Mouse (Mus musculus) heart, postnatal 0 days (tissue): Measurements from ENCODE around the gene Glrx2. TPM values are rescaled to one million over a fixed set of nuclear protein-coding genes. Genes with fewer than 3 reads are reported as not detected.

ENCODE experiments used
- ATAC-seq: fragments of 200-750 bp; cut with Nextera tagmentation; 2 replicates; pipeline ENCODE4 v1.8.0; 2017; ENCODE audit warnings: low read depth, moderate number of reproducible peaks, moderate library complexity; ENCODE audit not compliant: insufficient read depth
- DNase-seq: peaks from one replicate; pipeline ENCODE4 v3.0.0-alpha.2; 2016; ENCODE audit warnings: low spot score
- H3K27ac ChIP-seq: fragments of 300-500 bp; sonication (generic); 2 replicates; pipeline ENCODE4 v1.5.1; 2014; ENCODE audit warnings: low read depth, mild to moderate bottlenecking
- H3K27me3 ChIP-seq: fragments of 300-500 bp; sonication (generic); 2 replicates; pipeline ENCODE4 v1.6.1; 2014; ENCODE audit warnings: low read length, mixed read lengths; ENCODE audit not compliant: control insufficient read depth, insufficient read depth
- H3K36me3 ChIP-seq: fragments of 300-500 bp; sonication (generic); replicated peaks from 2 replicates; pipeline ENCODE4 v1.6.1; 2014; ENCODE audit warnings: low read length, mixed read lengths; ENCODE audit not compliant: control insufficient read depth, insufficient read depth
- H3K4me1 ChIP-seq: fragments of 300-500 bp; sonication (generic); 2 replicates; pipeline ENCODE4 v1.6.1; 2014; ENCODE audit warnings: antibody characterized with exemption; ENCODE audit not compliant: control insufficient read depth, insufficient read depth
- H3K4me2 ChIP-seq: fragments of 300-500 bp; sonication (generic); 2 replicates; pipeline ENCODE4 v1.6.1; 2014; ENCODE audit warnings: low read depth, mild to moderate bottlenecking, low read length, moderate library complexity
- H3K4me3 ChIP-seq: fragments of 300-500 bp; sonication (generic); 2 replicates; pipeline ENCODE4 v1.5.1; 2014; ENCODE audit warnings: low read depth, low read length
- H3K9ac ChIP-seq: fragments of 300-500 bp; sonication (generic); replicated peaks from 2 replicates; pipeline ENCODE4 v1.6.1; 2014; ENCODE audit warnings: low read depth, low read length, mixed read lengths
- H3K9me3 ChIP-seq: fragments of 300-500 bp; sonication (generic); replicated peaks from 2 replicates; pipeline ENCODE4 v1.6.1; 2016; ENCODE audit warnings: low read length; ENCODE audit not compliant: control insufficient read depth
- CTCF ChIP-seq: IDR thresholded peaks from 2 replicates; pipeline ENCODE4 v1.5.1; 2016; ENCODE audit warnings: antibody characterized with exemption, control low read depth, low read depth
- EP300 ChIP-seq: IDR thresholded peaks from 2 replicates; pipeline ENCODE4 v1.6.1; 2016; ENCODE audit warnings: antibody characterized with exemption, low read depth
- WGBS: fragments of 180-500 bp; shearing (Covaris S2); extraction: QIAGEN DNeasy Blood & Tissue Kit; methylation state at CpG from one replicate; pipeline ENCODE4 v1.1.7; 2014; 5-methylcytosine and 5-hydroxymethylcytosine counted together
- polyA plus RNA-seq: library from polyadenylated mRNA; unstranded; fragments of >200 nt; fragmentation: Nextera tagmentation; extraction: Ambion mirVana; gene quantifications from 2 replicates; pipeline ENCODE4 v1.2.1, GENCODE M21; 2015
- total RNA-seq: library from RNA; depleted of rRNA; stranded (reverse); fragments of >200 nt; gene quantifications from 2 replicates; pipeline ENCODE4 v1.2.3, GENCODE M21; 2014; ENCODE audit warnings: low replicate concordance

The Glrx2 gene
- total and polyA plus RNA-seq, 2 experiments from 2014 or later, result 9.8 to 123 TPM

DNA sequence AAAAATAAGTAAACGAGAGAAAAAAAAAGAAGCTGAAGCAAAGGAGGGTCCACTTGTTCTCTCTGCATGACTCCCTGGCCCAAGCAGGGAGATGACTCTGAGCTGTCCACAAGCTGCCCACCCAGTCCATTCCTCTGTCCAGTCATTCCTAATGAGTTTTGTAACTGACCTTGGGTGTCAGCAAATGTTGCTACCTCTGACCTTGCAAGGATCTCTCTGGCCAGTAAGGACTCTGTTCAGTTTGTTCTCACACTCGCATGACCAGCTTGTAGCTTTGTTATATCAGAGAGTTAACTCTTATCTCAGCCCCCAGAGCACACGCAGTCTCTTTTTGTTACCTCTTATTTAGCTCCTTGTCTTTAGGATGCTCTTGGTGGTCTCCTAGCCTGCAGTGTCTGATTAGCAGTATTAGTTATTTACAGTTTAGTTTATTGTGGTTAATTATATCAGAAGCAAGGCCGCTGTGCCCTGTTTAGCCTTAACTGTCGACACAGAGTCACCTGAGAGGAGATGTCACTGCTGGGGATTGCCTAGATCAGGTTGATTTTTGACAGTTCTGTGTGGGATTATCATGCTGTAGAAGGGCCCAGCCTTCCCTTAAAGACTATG lies 8.4 kb downstream of the Glrx2 start:
- no peak for ATAC-seq
- H3K4me3 ChIP-seq, result no peak overlapping the region
- no peaks in the 10 kb centered on the region for H3K9me3 ChIP-seq
- H3K27ac ChIP-seq, result no peak overlapping the region
- no peak overlapping the region for H3K4me2 ChIP-seq
- 58% methylated on average over 5 of the region's 5 CpGs for WGBS
- H3K27me3 ChIP-seq, result no peaks in the 10 kb centered on the region
- no peaks in the 10 kb centered on the region for H3K4me1 ChIP-seq
- no peak for DNase-seq
- no peak overlapping the region for H3K9ac ChIP-seq
- TF ChIP-seq CTCF, result no peak
- TF ChIP-seq EP300, result no peak
- no peaks in the 10 kb centered on the region for H3K36me3 ChIP-seq

DNA sequence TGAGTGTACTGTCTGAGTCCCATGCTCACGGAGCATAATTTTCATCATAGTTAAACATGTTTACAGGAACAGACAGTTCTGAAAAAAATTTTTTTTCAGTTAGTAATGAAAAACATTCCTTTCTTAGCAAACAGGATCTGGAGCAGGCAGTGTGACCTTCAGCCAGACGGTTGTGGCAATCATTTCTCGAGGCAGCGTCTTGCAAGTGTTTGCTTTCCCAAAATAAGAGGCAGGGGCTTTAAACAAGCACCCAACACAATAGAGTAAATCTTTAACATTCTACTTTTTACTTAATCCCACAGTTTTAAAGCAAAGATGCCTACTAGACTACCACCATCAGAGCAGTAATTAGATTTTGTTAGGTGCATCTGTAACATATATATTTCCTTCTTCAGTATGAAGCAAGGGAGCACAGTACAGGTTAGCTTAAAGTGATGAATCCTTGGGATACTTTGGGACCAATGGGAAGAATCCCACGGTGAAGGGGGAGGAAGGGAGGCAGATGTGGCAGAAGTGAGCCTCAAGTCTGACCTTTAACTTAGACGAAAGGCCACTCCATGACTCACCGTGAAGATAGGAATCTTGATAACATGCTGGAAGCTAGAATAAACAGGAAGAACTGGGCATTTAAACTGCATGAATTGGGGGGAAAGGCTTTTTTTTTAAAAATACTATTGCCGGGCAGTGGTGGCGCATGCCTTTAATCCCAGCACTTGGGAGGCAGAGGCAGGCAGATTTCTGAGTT lies 11.7 kb downstream of the Glrx2 start:
- Histone ChIP-seq H3K4me3 (no peak overlapping the region), H3K9me3 (no peaks in the 10 kb centered on the region), H3K4me1 (no peaks in the 10 kb centered on the region), H3K27ac (no peak overlapping the region), H3K9ac (no peak overlapping the region), H3K36me3 (no peaks in the 10 kb centered on the region), H3K4me2 (no peak overlapping the region), H3K27me3 (no peaks in the 10 kb centered on the region)
- DNase-seq (no peak), ATAC-seq (no peak)
- 58% methylated on average over 9 of the region's 9 CpGs for WGBS
- no peak for TF ChIP-seq EP300
- no peak for TF ChIP-seq CTCF

GRCm38 (mm10) chr1:143730899-143731298 lies 14.8 kb downstream of the Glrx2 start:
- TF ChIP-seq CTCF (peak; percentile 45), EP300 (no peak)
- DNase-seq, result no peak
- Histone ChIP-seq H3K27ac (no peak overlapping the region), H3K9me3 (no peaks in the 10 kb centered on the region), H3K36me3 (no peaks in the 10 kb centered on the region), H3K4me3 (no peak overlapping the region), H3K27me3 (no peaks in the 10 kb centered on the region), H3K4me1 (no peaks in the 10 kb centered on the region), H3K4me2 (no peak overlapping the region), H3K9ac (no peak overlapping the region)
- no peak for ATAC-seq
- 76% methylated on average over 2 of the region's 2 CpGs for WGBS

DNA sequence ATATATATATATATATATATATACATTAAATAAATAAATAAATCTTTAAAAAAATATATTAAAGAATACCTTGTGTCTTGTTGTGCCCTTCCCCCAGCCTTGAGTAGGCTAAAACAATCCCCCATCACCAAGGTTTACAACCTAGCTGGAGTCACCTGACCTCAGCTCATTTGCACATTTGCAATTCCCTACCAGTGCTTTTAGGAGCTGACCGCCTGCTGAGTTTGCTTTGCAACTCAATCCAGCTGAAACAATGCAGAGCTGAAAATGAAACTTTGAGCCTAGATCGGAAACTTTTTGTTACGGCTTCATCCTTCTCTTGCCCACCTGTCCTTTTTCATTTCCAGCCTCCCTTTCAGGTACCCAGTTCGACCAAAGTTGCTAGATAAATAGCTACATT lies 15.6 kb downstream of the Glrx2 start:
- WGBS, result 71% methylated on average over 4 of the region's 4 CpGs
- Histone ChIP-seq H3K36me3 (no peaks in the 10 kb centered on the region), H3K4me1 (no peaks in the 10 kb centered on the region), H3K27ac (no peak overlapping the region), H3K4me3 (no peak overlapping the region), H3K27me3 (no peaks in the 10 kb centered on the region), H3K9me3 (no peaks in the 10 kb centered on the region), H3K4me2 (no peak overlapping the region), H3K9ac (no peak overlapping the region)
- DNase-seq (no peak), ATAC-seq (no peak)
- TF ChIP-seq EP300, result no peak
- TF ChIP-seq CTCF, result no peak

DNA sequence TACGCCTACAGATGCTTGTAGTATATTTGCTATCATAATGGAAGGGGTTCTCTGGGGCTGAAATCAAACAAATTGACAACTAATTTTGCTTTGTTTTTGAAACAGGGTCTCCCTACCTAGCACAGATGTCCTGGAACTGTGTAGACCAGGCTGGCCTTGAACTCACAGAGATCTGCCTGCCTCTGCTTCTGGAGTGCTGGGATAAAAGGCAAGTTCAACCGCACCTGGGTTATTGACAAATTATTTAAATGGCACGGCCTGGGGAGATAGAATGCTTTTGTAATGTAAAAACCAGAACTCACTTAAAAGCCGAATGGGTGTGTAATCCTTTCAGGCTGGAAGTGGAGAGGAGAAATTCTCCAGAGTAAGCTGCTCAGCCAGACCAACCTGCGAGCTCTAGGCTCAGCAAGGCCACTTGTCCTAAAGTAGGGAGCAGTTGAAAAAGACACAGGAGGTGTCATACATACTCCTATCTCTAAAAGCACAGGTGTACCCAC lies 17.8 kb downstream of the Glrx2 start:
- no peak for TF ChIP-seq EP300
- no peak for TF ChIP-seq CTCF

More for the DNA sequence above, 17.8 kb downstream of the Glrx2 start:
- Histone ChIP-seq H3K9ac (no peak overlapping the region), H3K4me1 (no peaks in the 10 kb centered on the region), H3K36me3 (no peaks in the 10 kb centered on the region), H3K27ac (no peak overlapping the region), H3K4me3 (no peak overlapping the region), H3K27me3 (no peaks in the 10 kb centered on the region), H3K9me3 (no peaks in the 10 kb centered on the region), H3K4me2 (no peak overlapping the region)
- DNase-seq (no peak), ATAC-seq (no peak)
- 76% methylated on average over 5 of the region's 5 CpGs for WGBS
